Mouse (Mus musculus): ENCODE measurements around the gene Cbs. TPM values are rescaled to one million over a fixed set of nuclear protein-coding genes. Genes with fewer than 3 reads are reported as not detected.
"Not testable (repeated sequence)": the region's sequence is repeated elsewhere in the genome, so short reads cannot be mapped to it uniquely, and the experiment has no call there.

The Cbs gene
- total RNA-seq, 2 experiments from 2014 or later, result 10.2 to 28.5 TPM

- no peak for DNase-seq (ENCODE audit: low spot score in 2 of 2)
These were observed 9.4 kb upstream of the Cbs start for GRCm38 (mm10) chr17:31646199-31647002.

GRCm38 (mm10) chr17:31642913-31643312, 5.9 kb upstream of the Cbs start:
- DNase-seq (ENCODE audit: low spot score in 2 of 2), result no peak

DNA sequence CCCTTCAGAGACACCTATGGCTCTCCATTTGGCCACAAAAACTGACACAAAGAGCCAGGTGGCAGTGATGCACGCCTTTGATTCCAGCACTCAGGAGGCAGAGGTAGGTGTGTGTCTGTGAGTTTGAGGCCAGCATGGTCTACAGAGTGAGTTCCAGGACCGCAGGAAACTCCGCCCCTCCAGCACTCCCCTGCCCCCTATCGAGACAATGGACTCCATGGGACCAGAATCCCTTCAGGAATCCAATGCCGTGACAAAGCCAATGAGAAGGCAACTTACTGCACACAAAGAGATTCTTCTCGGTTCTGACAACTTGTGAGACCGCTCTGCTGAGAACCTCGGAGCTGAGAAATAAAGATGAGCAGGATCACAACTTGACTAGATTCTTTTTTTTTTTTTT, 5.3 kb upstream of the Cbs start:
- DNase-seq (ENCODE audit: low spot score in 2 of 2), result no peak

DNA sequence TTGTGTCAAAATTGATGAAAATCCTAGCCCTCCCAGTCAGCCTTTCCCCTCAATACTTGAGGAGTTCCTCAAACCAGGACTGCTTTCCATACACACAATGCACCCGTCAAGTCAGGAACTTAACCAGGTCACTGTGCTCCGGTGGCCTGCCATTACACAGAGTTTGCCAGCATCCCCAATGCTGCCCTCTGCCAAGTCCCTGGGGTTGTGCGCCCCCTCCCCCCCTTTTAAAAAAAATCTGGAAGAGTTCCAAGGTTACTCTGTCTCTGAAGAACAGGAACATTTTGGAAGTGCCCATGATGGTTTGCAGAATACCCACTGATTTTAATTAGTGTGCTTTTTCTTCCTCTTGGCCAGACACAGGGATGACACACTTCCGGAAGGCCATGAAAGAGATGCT, 2.6 kb upstream of the Cbs start:
- no peak for DNase-seq (ENCODE audit: low spot score in 2 of 2)

DNA sequence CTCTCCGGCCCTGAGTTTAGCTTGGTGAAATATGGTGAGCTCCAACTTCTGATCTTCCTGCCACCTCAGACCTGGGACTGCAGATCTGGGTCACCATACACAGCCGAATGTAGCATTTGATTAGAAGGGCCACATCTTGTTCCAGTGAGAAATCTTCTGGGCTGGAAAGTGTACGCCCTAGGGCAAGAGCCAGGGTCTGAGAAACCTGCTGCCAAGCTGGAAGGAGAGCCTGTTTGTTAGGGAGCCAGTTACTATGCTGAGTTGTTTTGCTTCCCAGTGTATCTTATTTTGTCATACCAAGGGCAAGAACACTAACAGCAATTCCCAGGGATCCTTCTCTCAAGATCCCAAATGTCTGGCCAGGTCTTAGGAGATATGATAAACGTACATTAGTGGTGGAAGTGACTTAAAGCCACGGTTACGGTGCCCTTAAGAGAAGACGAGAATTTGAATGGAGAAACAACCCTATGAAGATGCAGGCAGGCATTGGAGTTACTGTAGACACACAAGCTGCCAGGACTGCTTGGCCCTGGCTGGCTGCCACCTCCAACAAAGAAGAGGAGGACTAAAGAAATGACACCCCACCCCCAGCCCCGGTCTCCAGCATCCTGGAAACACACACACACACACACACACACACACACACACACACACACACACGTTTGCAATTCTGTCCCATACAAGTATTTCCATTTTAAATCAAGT, 980 bp upstream of the Cbs start:
- no peak for DNase-seq (ENCODE audit: low spot score in 2 of 2)

DNA sequence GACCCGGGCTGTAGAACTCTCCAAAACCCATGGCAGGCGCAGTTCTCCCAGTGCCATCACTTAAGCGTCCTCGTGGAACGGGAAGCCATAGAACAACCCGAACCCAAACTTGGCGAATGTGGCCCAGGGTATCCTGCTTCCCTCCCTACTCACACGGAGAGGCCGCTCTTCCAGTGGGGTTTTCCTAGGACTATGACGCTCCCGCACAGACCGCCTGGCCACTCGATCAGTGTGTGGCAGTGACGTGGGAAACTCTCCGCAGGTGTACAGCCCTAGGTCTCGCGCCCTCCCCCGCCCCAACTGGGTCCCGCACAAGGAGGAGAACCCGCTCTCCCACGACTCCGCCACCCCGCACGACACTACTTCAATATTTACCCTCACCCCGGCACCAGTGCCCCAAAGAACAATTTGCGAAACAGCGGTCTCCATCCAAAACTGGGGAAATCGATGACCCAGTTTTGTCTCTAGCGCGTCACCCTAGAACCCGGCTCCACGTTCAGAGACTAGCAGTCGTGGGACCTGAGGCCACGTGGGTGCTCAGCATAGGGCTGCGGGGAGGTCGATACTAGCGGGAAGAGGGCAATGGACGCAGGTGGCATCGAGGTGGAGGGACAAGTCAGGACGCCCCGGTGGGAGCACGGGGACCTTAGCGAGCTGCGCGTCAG, 629 bp downstream of the Cbs start:
- no peak for DNase-seq (ENCODE audit: low spot score in 2 of 2)

- no peak for DNase-seq (ENCODE audit: low spot score in 2 of 2)
These were observed 1.3 kb downstream of the Cbs start for GRCm38 (mm10) chr17:31635781-31636180.

- DNase-seq (ENCODE audit: low spot score in 2 of 2), result no peak
These were observed 2.1 kb downstream of the Cbs start for GRCm38 (mm10) chr17:31634896-31635295.

DNA sequence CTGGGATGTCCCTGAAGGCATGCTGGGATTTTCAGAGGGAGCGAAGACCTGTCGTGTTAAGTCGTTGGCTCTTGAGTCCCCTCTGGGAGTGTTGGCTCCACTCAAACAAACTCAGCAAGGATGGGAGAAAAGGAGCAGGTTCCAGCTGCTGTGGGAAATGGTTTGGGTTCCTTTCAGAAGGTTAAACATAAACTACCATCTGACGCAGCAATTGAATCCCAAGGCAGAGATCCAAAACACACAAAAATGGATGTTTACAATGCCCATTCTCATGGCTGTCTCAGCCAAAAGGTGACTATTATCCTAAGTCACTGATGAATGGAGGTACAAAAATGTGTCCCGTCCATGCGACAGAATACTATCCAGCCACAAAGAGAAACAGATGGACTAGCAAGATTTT, 4.0 kb downstream of the Cbs start:
- no peak for DNase-seq (ENCODE audit: low spot score in 2 of 2)

DNA sequence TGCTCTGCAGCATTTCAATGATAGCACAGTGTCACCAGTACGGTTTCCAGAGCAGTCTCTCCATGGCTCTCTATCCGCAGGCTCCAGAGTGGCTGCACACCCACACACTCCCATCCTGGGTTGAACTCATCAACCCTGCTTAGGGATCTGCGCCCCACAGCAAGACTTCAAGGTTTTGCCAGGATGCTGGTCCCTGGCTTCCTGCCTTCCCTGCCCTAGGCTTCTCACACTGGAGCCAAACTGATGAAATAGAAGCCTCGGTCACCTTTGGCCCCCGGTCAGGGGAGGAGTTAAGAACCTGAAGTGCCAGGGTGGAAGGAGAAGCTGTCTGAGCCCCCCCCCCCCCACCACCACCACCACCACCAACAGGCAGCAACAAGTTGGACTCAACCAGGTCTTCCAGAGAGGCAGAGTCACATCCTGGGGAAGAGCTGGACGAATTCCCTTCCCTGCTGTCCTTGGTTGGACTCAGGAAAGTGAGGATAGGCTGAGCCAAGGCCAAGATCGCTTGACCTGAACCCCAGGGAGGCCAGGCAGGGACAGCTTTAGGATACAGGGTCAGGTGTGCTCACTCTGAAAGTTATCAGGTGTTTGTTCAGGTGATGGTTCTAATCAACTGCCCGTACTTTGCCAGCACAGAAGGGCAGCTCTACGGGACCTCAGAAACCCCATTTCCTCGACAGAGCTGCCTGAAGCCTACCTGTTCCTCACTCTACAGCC, 5.8 kb downstream of the Cbs start:
- DNase-seq (ENCODE audit: low spot score in 2 of 2), result no peak

DNA sequence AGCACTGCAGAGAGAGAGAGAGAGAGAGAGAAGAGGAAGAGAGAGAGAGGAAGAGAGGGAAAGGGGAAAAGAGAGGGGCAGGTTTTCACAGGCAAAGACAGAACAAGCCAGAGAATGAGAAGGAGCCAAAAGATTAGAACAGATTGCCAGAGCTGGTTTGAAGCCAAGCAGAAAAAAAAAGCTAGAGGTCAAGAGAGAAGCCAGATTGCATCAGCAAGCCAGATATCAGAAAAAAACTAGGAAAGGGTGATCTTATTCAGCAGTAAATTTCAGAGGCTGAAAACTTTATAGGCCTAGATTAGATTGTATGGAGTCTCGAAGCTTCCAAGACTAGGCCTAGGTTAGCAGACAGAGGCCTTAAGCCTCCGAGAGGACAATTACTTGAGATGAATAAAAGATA, 9.1 kb downstream of the Cbs start:
- no peak for DNase-seq (ENCODE audit: low spot score in 2 of 2)

- DNase-seq (ENCODE audit: low spot score in 2 of 2), result no peak
These were observed 13.9 kb downstream of the Cbs start for GRCm38 (mm10) chr17:31623101-31623500.

DNA sequence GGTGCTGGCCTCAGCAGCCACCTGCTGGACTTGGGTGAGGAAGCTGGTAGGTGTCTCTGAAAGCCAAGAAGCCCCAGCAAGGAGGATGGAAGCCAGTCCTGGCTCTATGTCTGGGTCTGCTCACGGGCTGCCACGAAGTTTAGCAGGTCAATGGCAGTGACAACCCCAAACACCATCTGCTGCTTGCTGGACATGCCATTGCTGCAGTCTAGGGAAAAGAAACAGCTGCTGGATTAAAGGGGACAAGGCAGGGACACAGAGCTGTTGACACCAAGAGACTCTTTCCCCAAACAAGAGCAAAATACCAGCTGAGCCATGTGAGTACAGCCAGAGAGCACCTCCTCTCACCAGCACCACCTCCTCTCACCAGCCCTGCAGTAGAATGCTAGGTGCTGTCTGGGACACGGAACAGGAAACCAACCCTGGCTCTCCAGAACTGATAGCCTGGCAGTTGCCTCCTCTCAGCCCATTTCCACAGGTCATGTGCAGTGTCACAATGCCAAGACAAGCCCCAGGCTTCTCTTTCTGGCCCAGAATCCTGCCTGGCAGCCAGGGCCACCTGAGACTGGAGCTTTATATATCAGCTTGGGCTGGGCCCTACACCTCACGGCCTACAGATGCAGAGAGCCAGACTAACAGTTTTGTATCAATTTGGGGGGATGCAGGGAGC, 23.8 kb downstream of the Cbs start:
- DNase-seq (ENCODE audit: low spot score in 2 of 2), result no peak

- DNase-seq (ENCODE audit: low spot score in 2 of 2), result no peak
These were observed 27.1 kb downstream of the Cbs start for GRCm38 (mm10) chr17:31609895-31610294.

- not testable (repeated sequence) for DNase-seq (ENCODE audit: low spot score in 2 of 2)
These were observed 27.9 kb downstream of the Cbs start for GRCm38 (mm10) chr17:31609173-31609572.

DNA sequence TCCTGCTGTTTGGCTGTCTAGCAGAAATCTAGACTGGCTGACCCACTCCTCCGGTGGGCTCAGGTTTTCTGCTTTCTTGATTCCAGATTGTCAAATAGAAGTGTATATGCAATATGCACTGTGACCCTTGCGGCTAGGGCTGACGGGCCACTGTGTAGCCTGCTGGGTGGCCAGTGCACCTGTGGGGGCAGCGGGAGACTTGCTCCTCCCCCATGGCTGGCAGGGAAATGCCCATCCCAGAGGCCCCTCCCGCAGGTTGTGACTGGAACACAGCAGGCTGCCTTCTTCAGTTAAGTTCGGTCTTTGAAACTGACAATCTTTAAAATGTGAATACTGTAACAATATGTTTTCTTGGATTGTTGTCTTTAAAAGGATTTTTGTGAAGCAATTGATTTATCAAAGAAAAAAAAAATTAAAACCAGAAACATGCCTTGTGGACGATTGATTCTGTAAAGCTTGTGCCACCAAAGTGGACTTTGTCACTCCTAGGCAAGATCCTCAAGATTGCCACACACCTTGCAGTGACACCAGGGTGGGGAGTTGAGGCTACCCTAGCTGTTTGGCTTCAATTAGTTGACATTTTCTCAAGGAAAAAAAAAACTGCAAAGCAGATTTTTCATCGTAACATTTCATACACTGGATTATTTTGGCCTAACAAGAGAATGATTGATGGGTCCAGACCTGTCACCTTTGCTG, 29.6 kb downstream of the Cbs start:
- no peak for DNase-seq (ENCODE audit: low spot score in 2 of 2)

GRCm38 (mm10) chr17:31606424-31606823, 30.6 kb downstream of the Cbs start:
- DNase-seq (ENCODE audit: low spot score in 2 of 2), result no peak

DNA sequence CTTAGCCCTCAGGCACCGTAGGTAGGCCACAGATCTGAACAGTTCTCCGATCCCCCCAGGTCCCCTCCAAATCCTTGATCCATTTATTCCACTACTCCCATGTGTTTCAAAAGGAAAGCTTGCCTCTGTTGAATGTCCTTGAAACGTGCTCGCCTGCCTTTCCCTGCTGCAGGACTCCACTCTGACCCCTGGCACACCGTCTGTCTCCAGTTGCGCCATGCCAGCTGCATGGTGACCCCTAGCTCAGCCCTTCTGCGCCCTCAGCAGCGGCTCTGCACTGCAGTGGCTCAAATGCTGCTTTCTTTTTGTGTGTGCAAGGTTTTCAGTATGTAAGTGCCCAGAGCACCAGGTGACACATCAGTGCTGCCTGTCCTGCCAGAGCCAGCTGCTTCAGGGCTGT, 38.4 kb downstream of the Cbs start:
- no peak for DNase-seq (ENCODE audit: low spot score in 2 of 2)

DNA sequence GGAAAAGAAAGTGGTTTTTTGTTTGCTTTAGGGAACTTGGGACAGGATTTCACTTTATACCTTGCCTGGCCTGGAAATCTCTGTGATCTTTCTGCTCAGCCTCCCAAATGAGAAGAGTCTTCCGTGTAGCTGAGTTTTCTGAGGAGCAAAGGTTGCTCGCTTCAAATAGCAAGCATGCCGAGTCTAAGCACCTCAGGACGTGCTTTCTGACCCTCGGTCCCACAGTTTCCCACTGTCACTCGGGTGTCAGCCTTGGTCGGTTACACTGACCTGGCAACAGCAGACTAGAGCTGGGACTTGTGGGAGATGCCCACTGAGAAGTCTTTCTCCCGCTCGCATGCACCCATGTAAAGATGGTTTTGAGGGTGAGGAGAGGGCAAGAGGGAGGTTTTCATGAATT, 39.1 kb downstream of the Cbs start:
- DNase-seq (ENCODE audit: low spot score in 2 of 2), result no peak

DNA sequence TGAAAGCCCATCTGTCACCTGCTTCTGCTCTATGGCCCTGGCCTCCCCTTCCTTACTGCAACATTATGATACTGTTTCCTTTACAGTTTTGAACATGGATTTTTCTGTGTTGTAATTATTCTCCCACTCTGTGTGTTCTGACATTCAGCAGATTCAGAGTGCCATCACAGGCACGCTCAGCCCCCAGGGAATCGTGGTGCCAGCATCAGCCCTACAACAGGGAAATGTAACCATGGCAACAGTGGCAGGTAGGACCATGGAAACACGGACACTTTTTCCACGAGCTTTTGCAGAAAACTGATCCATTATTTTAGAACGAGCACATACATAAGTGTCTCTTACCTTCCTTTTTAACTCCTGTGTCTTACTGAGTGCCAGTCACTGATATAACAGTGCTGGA, 42.0 kb downstream of the Cbs start:
- DNase-seq (ENCODE audit: low spot score in 2 of 2), result no peak

All from adrenal gland, postnatal 4 days (tissue).